Mouse (Mus musculus) layer of hippocampus, adult 2 months (tissue): ENCODE data around the gene Tada2a. TPM values are rescaled to one million over a fixed set of nuclear protein-coding genes. Genes with fewer than 3 reads are reported as not detected.
A peak's percentile ranks its signal among the peaks of the same experiment; 100 is the strongest.

Experiments used
- DNase-seq, 2 experiments: peaks; one replicate each; pipeline ENCODE4 v3.0.0; 2022; ENCODE audit warnings: low spot score in 2 of 2
- H3K27ac ChIP-seq: fragments of 200-600 bp; 2 replicates; pipeline ENCODE4 v1.8.1; 2022
- H3K4me3 ChIP-seq: fragments of 200-600 bp; 2 replicates; pipeline ENCODE4 v1.8.1; 2022; ENCODE audit warnings: mild to moderate bottlenecking
- CTCF ChIP-seq: fragments of 200-600 bp; conservative IDR thresholded peaks from 2 replicates; pipeline ENCODE4 v1.8.1; 2022; ENCODE audit warnings: antibody characterized with exemption, mild to moderate bottlenecking, moderate library complexity
- total RNA-seq, 2 experiments: library from RNA; stranded (reverse); gene quantifications; 2 replicates each; pipeline ENCODE4 v1.2.3; 2021

Gene Tada2a
- total RNA-seq, 2 experiments from 2014 or later: 33.0 to 33.8 TPM

DNA sequence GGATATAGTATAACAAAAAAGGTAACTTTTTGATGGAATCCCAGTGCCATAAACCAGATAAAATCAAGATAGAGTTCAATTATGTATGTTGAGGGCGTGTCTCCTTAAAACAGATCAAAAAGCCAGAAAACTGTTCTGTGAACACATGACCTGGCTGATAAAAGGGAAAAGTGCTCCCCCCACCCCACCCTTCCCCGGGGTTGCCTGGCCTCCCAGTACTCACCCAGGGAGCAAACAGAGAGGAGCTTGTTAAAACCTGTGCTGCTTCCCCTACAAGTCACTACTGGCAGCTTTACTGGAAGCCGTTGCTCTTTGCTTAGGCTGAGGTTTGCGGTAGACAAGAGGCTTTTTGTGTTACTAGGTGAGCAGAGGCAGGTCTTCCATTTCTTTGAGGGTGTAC, 82.1 kb downstream of the Tada2a start:
- H3K4me3 ChIP-seq: no peak overlapping the region

DNA sequence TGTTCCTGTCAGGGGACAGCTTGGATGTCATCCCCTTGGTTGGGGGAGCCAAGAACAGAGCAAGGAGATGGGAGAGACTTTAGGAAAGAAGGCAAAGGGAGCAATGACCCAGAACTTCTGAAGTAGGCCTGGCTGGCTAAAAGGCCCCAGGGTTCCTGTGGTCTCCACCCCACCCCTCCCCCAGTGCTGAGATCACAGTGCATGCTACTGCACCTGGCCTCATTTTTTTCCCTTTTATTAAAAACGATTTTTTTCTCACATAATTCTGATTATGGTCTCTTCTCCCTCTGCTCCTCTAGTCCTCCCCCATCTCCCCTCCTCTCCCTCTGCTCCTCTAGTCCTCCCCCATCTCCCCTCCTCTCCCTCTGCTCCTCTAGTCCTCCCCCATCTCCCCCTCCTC, 84.4 kb downstream of the Tada2a start:
- H3K4me3 ChIP-seq: no peak overlapping the region
- H3K27ac ChIP-seq: peak overlapping the region; percentile 93; the same call in 1 of the 2 replicates
- no peak for TF ChIP-seq CTCF
- no peak for DNase-seq

More for the DNA sequence above, 82.1 kb downstream of the Tada2a start:
- peak overlapping the region; percentile 48; the same call in 1 of the 2 replicates for H3K27ac ChIP-seq
- no peak for DNase-seq
- TF ChIP-seq CTCF: no peak

DNA sequence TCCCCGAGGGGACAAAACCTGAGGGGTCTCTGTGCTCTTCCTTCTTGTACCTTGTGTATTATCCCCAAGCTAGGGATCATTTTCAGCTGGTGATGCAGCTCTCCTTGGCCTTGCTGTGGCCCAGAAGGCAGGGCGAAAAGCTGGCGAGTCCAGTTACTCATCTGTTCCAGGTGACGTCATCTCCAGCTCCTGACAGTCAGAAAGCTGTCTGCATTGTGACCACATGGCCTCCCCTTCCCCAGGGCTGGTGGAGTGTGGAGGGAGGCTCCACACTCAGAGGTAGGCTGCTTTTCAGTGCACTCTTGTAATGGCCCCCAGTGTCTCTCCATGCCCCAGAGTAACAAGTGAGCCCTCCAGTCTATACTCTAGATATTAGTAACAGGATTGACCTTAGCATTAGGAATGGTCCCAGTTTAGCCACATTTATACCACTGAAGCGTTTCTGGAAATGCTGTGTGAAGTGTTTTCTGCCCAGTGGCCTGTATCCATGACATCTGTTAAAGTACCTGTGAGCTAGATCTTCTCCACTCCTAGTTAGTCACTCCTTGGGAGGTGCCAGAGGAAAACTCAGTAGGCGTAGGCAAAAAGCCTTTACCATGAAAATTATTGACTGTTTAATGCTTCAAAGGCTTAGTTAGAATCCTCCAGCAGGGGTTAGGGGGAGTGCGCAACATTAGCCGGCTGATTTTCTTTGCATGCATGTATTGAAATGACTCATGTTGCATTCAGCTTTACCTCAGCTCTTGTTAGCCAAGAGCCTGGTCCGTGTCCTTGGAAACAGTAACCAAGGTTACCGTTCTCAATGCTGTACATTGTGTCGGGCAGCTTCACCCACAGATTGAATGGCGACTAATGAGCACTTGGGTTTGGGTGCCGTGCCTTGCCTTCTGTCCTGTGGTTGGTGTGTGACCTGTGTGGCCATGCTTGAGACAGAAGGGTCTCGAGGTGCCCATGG, 86.3 kb downstream of the Tada2a start:
- no peak overlapping the region for H3K4me3 ChIP-seq
- peak overlapping the region; percentile 93 for H3K27ac ChIP-seq

DNA sequence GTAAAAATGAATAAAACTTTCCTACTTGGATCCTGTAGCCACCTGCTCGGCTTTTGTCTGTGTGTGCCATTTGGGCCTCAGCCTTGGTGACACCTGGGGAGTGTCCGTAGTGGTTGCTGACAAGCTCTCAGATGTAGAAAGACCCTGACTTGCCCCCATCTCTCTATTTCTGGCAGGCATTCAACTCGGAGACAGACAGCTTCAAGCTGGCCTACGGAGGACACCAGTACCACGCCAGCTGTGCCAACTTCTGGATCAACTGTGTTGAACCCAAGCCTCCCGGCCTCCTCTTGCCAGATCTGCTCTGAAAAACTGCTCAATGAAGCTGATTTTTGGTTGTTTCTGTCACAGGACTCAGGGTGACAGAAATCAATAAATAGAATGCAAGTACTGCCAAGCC, 88.8 kb downstream of the Tada2a start:
- DNase-seq: no peak
- Histone ChIP-seq H3K27ac (no peak overlapping the region; the same call in 1 of the 2 replicates), H3K4me3 (no peak overlapping the region)
- no peak for TF ChIP-seq CTCF

More for the DNA sequence above, 86.3 kb downstream of the Tada2a start:
- TF ChIP-seq CTCF: peak; percentile 22
- peak; percentile 54 to 80 for DNase-seq

DNA sequence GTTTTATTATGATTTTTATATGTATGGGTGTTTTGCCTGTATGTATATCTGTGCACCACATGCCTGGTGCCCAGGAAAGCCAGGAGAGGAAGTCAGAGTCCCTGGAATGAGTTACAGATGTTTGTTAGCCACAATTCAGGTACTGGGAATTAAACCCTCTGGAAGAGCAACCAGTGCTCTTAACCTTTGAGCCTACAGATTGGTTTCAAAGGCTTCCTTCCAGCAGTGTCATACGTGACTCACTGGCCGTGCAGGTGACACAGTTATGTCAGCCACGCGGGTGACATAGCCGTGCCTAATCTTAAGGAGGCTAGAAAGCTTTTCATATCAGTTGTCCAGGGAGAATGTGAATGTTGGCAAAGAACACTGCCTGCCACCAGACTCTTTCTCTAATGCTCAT, 95.7 kb downstream of the Tada2a start:
- Histone ChIP-seq H3K4me3 (no peak overlapping the region), H3K27ac (no peak overlapping the region)
- DNase-seq: no peak
- TF ChIP-seq CTCF: no peak

DNA sequence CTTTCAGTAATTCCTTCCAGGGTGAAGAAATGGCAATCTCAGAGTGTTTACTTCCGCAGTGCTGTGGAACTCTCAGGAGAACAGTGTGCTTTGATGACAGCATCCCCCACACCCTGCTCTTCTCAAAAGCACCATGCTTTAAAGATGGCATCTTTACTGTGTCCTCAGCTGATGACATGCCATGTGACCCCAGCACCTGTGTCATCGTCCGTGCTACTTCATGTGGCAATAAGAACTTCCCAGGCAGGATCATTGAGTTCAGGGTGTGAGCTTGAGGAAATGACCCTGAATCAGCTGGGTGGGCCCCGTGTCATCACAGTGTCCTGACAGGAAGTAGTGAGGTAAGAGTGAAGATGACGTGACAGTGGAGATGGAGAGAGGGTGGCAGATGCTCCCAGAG, 96.8 kb downstream of the Tada2a start:
- Histone ChIP-seq H3K4me3 (no peak overlapping the region), H3K27ac (no peak overlapping the region)
- TF ChIP-seq CTCF: no peak
- no peak for DNase-seq

DNA sequence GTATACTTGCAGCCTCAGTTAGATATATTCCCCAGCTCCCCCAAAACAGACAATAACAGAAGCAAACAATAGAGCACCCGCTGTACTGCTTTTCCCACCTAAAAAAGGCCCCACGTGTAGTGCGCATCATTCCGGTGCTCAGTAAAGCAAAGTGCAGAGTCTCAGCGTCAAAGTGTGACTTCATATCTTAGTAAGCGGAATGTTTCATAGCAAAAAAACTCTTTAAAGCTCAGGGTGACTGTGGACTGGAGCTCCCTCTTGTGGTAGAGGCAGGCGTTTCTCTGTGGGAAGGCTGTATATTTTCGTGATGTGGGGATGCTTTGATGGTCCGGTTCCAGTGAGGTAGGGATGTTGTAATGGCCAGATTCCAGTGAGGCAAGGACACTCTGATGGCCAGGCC, 97.4 kb downstream of the Tada2a start:
- TF ChIP-seq CTCF: peak; percentile 96
- Histone ChIP-seq H3K4me3 (no peak overlapping the region), H3K27ac (no peak overlapping the region)
- peak; percentile 41 to 79 for DNase-seq

Other genes with a start within 250 kb of the Tada2a start
- gene Ddx52, start 187.5 kb downstream of the Tada2a start, total RNA-seq: 10 to 100 TPM; 13.0 to 15.6 TPM
- 10 to 100 TPM; 68.2 to 72.1 TPM for gene Synrg, start 165.2 kb downstream of the Tada2a start, total RNA-seq
- 10 to 100 TPM; 30.9 to 36.3 TPM for gene Dusp14, start 60.3 kb downstream of the Tada2a start, total RNA-seq
- gene Acaca, start 72 bp upstream of the Tada2a start, total RNA-seq: 10 to 100 TPM; 66.7 to 69.6 TPM
- not detected for gene Gm11437, start 37.9 kb upstream of the Tada2a start, total RNA-seq